In the genomic region with DNA sequence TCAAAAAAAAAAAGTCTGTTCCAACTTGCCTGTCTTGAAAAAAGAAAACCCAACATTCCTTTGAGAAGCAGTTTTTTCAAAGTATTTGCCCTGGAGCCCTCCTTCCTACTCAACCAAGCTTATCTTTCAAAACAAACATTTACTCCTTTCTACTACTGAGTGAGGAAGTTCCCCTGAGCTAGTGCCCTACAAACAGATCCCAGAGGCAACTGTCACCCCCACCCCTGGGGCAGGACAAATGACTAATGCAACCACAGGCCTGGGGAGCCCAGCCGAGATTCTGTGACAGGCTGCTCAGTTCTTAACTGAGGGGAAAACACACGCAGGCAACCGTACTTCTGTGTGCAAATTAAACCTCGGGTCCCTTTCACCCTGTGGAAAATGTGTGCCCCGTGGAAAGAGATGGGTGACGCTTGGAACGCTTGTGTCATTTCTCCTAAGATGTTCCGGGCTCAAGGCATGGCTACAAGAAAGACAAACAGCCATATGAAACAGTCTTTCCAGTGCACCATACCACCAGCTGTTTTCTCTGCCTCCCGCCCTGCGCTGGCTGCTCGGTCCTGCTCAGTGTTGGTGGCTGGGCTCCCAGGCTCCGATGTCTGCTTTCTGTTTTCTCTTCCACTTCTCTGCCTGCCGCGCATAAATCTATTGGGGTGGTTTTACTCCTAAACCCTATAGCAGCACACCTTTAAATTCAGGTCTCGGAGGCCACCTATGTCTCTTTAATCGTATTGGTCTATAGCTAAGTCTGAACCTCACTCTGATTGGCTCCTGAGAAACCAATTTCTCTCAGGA, we compare ENCODE assay signal across 8 mouse cellular contexts. TPM values are rescaled to one million over a fixed set of nuclear protein-coding genes. Genes with fewer than 3 reads are reported as not detected.
A peak's percentile ranks its signal among the peaks of the same experiment; 100 is the strongest.
DNase-seq lines count a peak whose midpoint lies in the region; ATAC-seq and TF ChIP-seq lines count a peak whose summit lies in the region.

No protein-coding gene starts in this region.

- no peaks in the 10 kb centered on the region for H3K36me3 ChIP-seq in heart, embryonic 12.5 days
- H3K36me3 ChIP-seq in kidney, embryonic 14.5 days (ENCODE audit: control insufficient read depth, insufficient read depth, low read length), result peaks cover 3% of the 10 kb centered on the region; the same call in 1 of the 2 replicates
- H3K36me3 ChIP-seq in stomach, postnatal 0 days (ENCODE audit: control insufficient read depth, insufficient read depth, low read length), result no peaks in the 10 kb centered on the region

- H3K27ac ChIP-seq in brown adipose tissue, adult 24 weeks (replicated peaks; ENCODE audit: low read depth, low read length), result no peak overlapping the region
- H3K27ac ChIP-seq in heart, embryonic 12.5 days (ENCODE audit: poor library complexity, severe bottlenecking), result peak overlapping the region; percentile 27; the same call in 1 of the 2 replicates
- peak overlapping the region; percentile 49; the same call in 1 of the 2 replicates for H3K27ac ChIP-seq in kidney, embryonic 14.5 days (ENCODE audit: low read depth, low read length)
- peak overlapping the region; percentile 85 for H3K27ac ChIP-seq in stomach, postnatal 0 days (replicated peaks)

- H3K27me3 ChIP-seq in heart, embryonic 12.5 days (replicated peaks), result peaks cover 19% of the 10 kb centered on the region
- no peaks in the 10 kb centered on the region for H3K27me3 ChIP-seq in kidney, embryonic 14.5 days (ENCODE audit: control insufficient read depth, insufficient read depth, low read length)
- no peaks in the 10 kb centered on the region for H3K27me3 ChIP-seq in stomach, postnatal 0 days (ENCODE audit: control insufficient read depth, insufficient read depth, low read length)

- H3K4me1 ChIP-seq in brown adipose tissue, adult 24 weeks (ENCODE audit: control insufficient read depth, insufficient read depth, insufficient read length, low read length), result peaks cover 12% of the 10 kb centered on the region
- H3K4me1 ChIP-seq in heart, embryonic 12.5 days (replicated peaks), result peaks cover 34% of the 10 kb centered on the region
- peaks cover 30% of the 10 kb centered on the region for H3K4me1 ChIP-seq in kidney, embryonic 14.5 days (ENCODE audit: control insufficient read depth, insufficient read depth, low read length)
- no peaks in the 10 kb centered on the region for H3K4me1 ChIP-seq in stomach, postnatal 0 days (replicated peaks; ENCODE audit: control insufficient read depth, insufficient read depth)

- TF ChIP-seq EP300 in stomach, postnatal 0 days (optimal IDR thresholded peaks at IDR 0.05), result no peak

- no peaks in the 10 kb centered on the region for H3K9me3 ChIP-seq in heart, embryonic 12.5 days (replicated peaks)
- no peaks in the 10 kb centered on the region for H3K9me3 ChIP-seq in kidney, embryonic 14.5 days (ENCODE audit: control insufficient read depth, low read length)
- no peaks in the 10 kb centered on the region for H3K9me3 ChIP-seq in stomach, postnatal 0 days (ENCODE audit: control insufficient read depth, low read length)

- DNase-seq in monocyte, adult 2 months (ENCODE audit: low read depth in 1 of 2, low spot score in 2 of 2), result peak; percentile 26 to 44
- DNase-seq in lung, postnatal 14 days, result peak; percentile 62
- DNase-seq in stomach, postnatal 0 days (ENCODE audit: low spot score), result peak; percentile 69
- no peak for DNase-seq in c-Kit-positive CD71-positive TER-119-positive erythroid progenitor cells, embryonic 14.5 days (ENCODE audit: low spot score)

- H3K4me3 ChIP-seq in brown adipose tissue, adult 24 weeks (ENCODE audit: insufficient read depth, low read depth, low read length), result peak overlapping the region; percentile 45
- H3K4me3 ChIP-seq in heart, embryonic 12.5 days, result peak overlapping the region; percentile 47
- peak overlapping the region; percentile 22; the same call in 1 of the 2 replicates for H3K4me3 ChIP-seq in kidney, embryonic 14.5 days (ENCODE audit: low read length)
- H3K4me3 ChIP-seq in stomach, postnatal 0 days (ENCODE audit: low read depth, low read length), result peak overlapping the region; percentile 31

- TF ChIP-seq CTCF in stomach, postnatal 0 days (IDR thresholded peaks at IDR 0.05; ENCODE audit: low read depth), result no peak

- H3K4me2 ChIP-seq in heart, embryonic 12.5 days, result peak overlapping the region; percentile 75
- H3K4me2 ChIP-seq in kidney, embryonic 14.5 days (replicated peaks; ENCODE audit: low read depth, low read length), result peak overlapping the region; percentile 43
- peak overlapping the region; percentile 48 for H3K4me2 ChIP-seq in stomach, postnatal 0 days (replicated peaks; ENCODE audit: low read depth)

- WGBS in heart, embryonic 12.5 days, result 4% methylated on average over 16 of the region's 16 CpGs
- WGBS in kidney, embryonic 14.5 days, result 5% methylated on average over 16 of the region's 16 CpGs
- whole genome bisulfite sequencing in stomach, postnatal 0 days, result 4% methylated on average over 16 of the region's 16 CpGs

- H3K9ac ChIP-seq in heart, embryonic 12.5 days, result peak overlapping the region; percentile 62
- peak overlapping the region; percentile 9; the same call in 1 of the 2 replicates for H3K9ac ChIP-seq in kidney, embryonic 14.5 days (ENCODE audit: low read depth, low read length)
- H3K9ac ChIP-seq in stomach, postnatal 0 days (ENCODE audit: low read length), result peak overlapping the region; percentile 19; the same call in 1 of the 2 replicates

- ATAC-seq in monocyte, adult 5-6 weeks (replicated peaks; ENCODE audit: insufficient number of reproducible peaks, low FRiP score, low TSS enrichment, poor library complexity, severe bottlenecking), result no peak
- ATAC-seq in heart, embryonic 12.5 days (ENCODE audit: insufficient number of reproducible peaks, low FRiP score), result 0 out of 2 replicates have a peak, but pooled peaks have one; percentile 26
- ATAC-seq in kidney, embryonic 14.5 days (ENCODE audit: low FRiP score, low TSS enrichment), result peak; percentile 55
- ATAC-seq in stomach, postnatal 0 days (ENCODE audit: low FRiP score, low TSS enrichment), result peak; percentile 72

RNA-seq across cellular contexts. Expression of a gene that starts 14.4 kb away (rescaled TPM):
- total RNA-seq in monocyte, adult 5-6 weeks (2017), result 0.48 to 0.96 TPM in 2 of 3 replicates, not detected in the other
- polyA plus RNA-seq in brown adipose tissue, adult 24 weeks (2012; ENCODE audit: insufficient read depth, insufficient read length, missing spikeins), result 9.2 and 11.4 TPM in 2 replicates
- polyA plus RNA-seq in heart, embryonic 12.5 days (2016; fragmentation: Nextera tagmentation; extraction: Ambion mirVana), result 5.1 and 5.4 TPM in 2 replicates
- 41.7 and 49.8 TPM in 2 replicates for polyA plus RNA-seq in kidney, embryonic 14.5 days (2014; fragmentation: Nextera tagmentation; extraction: Ambion mirVana)
- 9.4 and 14.1 TPM in 2 replicates for polyA plus RNA-seq in stomach, postnatal 0 days (2015; fragmentation: Nextera tagmentation; extraction: Ambion mirVana)

Comparison
In these comparisons a context has a peak if more than half of its experiments do, and no peak if none do; other contexts are left out.
1. H3K9ac ChIP-seq: peak in every context shown above with its lines; median percentile 62 in heart, embryonic 12.5 days; 19 in stomach, postnatal 0 days; 9 in kidney, embryonic 14.5 days.